Mouse (Mus musculus) erythroblast, adult 5-6 weeks (primary cell): ENCODE results near the gene Rab6b. TPM values are rescaled to one million over a fixed set of nuclear protein-coding genes. Genes with fewer than 3 reads are reported as not detected.

Source experiments
- ATAC-seq: replicated peaks from 2 replicates; pipeline ENCODE4 v1.8.0; 2016; ENCODE audit warnings: moderate number of reproducible peaks, mild to moderate bottlenecking, moderate TSS enrichment, inconsistent platforms; ENCODE audit not compliant: poor library complexity, low FRiP score, severe bottlenecking
- total RNA-seq, 2 experiments: library from RNA; stranded (forward) in 1 of 2; stranded (reverse) in 1 of 2; fragments of 150-400 nt in 1 of 2; fragments of 200-764, 138-1000 nt in 1 of 2; gene quantifications; 2 replicates each; pipeline versions ENCODE4 v1.2.3 to v1.2.4; 2015 to 2017; ENCODE audit warnings: low replicate concordance in 2 of 2

Rab6b gene
- total RNA-seq (2015; ENCODE audit: low replicate concordance), result 0.84 TPM in 1 of 2 replicates, not detected in the other
- 0.09 TPM in 1 of 2 replicates, not detected in the other for total RNA-seq (2017; ENCODE audit: low replicate concordance)

GRCm38 (mm10) chr9:103111621-103112470, at the start of gene Rab6b:
Gene Rab6b (plus strand): TSS chr9:103111787.
- no peak for ATAC-seq

DNA sequence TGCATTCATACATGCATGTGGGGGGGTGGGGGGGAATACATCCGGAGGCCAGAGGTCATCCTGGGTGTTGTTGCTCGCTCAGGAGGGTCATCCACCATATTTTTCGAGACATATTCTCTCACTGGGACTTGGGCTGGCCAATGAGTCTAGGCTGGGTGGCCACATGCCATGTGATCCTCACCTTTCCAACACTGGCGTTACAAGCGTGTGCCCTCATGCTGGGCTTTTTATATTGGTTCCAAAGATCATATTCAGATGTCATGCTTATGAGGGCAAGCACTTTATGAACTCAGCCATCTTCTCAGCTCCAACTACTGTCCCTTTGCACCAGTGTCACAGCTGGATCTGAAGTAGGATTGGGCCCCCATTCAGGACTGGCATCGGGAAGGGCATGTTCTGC, 48.0 kb upstream of the Rab6b start:
- ATAC-seq, result no peak

GRCm38 (mm10) chr9:103066845-103067244, 44.7 kb upstream of the Rab6b start:
- no peak for ATAC-seq

DNA sequence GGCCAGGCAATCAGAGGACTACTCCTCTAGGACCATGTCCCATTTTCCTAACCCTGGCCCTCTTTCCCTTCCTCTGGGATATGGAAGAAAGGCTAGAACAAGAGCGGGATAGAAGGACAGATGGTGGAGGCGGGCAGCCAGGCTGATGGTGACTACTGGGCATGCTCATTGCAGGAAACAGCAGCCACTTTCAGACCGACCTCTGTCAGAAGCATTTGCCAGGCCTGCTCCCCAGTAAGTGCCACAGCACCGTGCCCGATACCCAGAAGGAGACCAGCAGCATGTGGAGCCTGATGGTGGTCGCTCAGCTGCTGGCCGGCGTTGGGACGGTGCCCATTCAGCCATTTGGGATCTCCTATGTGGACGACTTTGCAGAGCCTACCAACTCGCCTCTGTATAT, 43.9 kb upstream of the Rab6b start:
- no peak for ATAC-seq

DNA sequence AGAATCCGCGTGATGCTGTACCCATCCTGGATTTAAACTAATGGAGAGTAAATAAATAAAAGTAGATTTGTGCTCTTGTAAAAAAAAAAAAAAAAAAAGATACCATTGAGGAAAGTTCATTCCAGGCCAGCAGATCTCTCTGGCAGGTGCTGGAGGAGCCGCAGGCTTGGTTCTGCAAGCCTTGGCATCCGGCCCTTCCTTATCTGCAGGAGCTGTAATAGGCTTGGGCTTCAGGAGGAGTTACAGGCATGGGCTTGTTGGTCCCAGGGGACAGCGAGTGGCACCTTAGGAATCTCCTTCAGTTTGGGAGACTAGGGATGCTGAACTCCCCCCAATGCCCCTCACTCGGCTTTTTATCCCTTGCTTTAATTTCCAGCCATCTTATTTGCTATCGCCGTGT, 42.8 kb upstream of the Rab6b start:
- no peak for ATAC-seq

DNA sequence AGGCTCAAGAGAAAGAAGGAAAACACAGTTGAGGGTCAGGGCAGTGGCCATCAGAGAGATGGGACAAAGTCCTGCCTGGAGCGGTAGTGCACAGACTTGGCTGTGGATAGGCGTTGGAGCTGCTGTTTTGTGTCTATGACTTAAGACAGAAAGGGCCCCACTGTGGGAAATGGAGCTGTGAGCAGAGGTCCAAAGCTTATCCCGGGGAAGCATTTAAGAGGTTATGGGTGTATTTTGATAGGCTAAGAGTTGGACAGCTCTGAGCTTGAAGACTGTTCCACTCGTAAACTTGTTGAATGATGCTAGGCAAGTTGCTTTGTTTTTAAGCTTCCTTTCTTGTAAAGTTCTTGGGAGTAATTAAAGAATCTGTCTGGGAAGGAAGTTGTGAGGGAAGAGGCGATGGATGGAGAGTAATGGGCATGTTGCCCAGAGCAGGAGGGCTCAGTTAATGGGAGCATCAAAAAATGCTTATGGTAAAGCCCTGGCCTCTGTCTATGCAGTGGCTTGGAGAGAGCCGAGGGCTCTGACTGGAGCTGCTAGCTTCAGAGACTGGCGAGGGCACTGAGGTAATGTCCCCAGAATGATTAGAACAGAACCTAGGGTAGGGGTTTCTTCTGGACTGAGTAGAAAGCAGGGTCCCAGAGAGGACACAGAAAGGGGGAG, 39.9 kb upstream of the Rab6b start:
- no peak for ATAC-seq

- no peak for ATAC-seq
Measured at GRCm38 (mm10) chr9:103072204-103072599, 39.4 kb upstream of the Rab6b start.

DNA sequence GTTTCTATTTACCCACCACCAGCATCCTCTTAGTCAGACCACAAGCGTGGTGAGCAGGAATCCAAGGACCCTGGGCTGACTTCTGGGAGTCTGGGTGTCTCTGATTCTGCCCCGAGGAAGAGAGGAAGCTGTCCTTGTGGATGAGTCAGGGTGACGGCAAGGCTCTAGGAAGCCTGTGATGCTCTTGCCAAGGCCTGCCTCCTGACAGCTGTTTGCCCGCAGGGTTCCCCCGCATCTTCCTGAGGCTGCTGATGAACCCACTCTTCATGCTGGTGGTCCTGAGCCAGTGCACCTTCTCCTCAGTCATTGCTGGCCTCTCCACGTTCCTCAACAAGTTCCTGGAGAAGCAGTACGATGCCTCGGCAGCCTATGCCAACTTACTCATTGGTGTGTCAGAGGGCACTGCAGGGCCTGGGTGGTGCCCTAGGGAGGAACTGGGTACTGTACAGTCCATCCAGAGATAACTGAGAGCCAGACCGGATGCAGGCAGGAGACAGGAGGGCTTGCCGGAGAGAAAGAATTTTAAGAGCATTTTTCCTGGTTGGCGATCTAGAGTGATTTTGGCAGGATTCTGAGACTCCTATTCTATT, 38.6 kb upstream of the Rab6b start:
- ATAC-seq, result no peak

DNA sequence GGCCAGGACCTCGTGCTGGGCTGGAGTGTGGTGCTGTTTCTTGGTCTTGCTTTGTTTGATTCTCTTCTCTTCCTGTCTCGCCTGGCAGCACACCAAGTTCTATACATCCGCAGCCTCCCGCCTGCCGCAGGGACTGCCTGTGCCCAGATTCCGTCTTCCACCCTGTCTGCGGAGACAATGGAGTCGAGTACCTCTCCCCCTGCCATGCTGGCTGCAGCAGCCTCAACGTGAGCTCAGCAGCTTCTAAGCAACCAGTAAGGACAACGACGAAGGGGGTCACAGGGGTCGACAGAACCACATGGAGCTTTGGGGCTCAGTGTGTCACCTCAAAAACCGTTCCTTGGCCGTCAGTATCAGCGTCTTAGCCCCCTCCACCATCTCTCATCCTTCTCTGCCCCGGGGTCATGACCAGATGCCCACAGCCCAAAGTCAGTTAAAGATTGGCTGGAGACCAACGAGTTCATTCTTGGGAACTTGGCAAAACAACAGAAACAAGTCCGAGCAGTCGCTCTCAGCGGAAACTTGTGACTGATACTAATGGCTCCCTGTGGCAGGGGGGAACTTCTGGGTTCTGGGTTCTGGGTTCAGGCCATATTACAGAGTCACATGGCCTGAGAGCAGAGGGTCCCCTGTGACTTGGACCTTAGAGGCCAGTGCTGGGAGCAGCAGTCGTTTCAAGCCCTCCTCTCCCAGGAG, 34.6 kb upstream of the Rab6b start:
- no peak for ATAC-seq

- ATAC-seq, result no peak
Measured at GRCm38 (mm10) chr9:103078194-103078691, 33.3 kb upstream of the Rab6b start.

DNA sequence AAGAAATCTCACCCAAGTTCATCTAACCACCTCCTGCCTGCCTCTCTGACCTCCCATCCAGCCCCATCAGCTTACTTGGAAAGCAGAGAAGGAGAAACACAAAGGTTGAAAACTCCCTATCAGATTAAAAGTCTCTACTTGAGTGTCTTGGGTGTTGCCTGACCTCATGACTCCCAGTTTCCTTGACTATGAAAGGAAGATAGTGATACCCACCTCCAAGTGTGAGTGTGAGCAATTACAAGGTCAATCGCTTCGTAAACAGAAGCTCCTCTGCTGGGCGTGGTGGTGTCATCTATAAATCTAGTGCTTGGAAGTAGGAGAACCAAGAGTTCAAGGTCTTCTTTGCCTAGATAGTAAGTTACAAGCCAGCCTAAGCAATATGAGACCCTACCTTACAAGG, 31.4 kb upstream of the Rab6b start:
- no peak for ATAC-seq

DNA sequence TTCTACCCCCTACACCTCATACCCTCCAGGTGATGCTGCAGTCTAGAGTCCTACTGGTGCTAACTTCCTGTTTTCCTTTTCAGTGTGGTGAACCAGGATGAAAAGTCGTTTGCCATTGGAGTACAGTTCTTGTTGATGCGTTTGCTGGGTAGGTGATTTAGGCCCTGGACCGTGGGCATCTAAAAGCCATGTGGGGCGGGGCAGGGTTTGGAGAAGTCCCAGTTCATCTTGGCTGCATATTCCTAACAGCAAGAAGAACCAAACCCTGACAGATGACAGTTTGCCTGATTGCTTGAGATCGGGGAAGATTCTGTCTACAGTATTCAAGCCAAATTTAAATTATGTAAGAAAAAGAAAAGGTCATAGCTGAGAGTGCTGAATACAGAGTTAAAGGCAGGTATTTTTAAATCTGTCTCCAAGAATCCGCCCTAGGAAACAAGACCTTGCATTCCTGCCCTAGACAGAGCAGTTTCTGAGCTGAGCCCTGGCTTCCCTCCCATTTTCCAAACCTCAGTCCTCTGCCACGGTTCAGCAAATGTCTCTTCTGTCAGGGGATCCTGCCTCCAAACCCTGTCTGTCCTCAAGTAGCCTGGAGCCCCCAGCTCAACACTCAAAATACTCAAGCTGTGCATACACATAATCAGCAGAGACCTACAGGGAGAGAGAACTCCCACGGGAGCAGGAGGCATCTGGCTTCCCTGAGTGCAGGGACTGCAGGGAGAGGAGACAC, 29.2 kb upstream of the Rab6b start:
- ATAC-seq, result no peak

- no peak for ATAC-seq
Measured at GRCm38 (mm10) chr9:103083405-103083804, 28.2 kb upstream of the Rab6b start.

GRCm38 (mm10) chr9:103086736-103087135, 24.9 kb upstream of the Rab6b start:
- no peak for ATAC-seq

DNA sequence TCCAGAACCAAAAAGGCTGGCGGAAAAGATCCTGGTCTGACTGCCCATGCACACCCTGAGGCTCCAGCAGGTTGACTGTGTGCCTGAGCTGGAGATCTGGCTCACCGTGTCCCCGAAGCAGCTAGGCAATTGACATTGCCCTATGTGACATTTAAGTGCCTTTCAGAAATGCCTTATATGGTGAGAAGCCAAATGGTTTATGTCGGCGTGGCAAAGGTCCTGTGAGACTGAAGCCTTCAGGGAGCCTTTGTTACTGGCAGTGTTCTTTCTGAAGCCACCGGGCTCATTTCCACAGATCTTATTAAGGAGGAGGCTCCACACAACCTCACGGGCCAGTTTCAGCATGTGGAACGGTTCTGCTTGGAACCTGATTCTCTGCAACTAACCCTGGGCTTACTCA, 24.3 kb upstream of the Rab6b start:
- no peak for ATAC-seq

GRCm38 (mm10) chr9:103088661-103089060, 22.9 kb upstream of the Rab6b start:
- ATAC-seq, result no peak

DNA sequence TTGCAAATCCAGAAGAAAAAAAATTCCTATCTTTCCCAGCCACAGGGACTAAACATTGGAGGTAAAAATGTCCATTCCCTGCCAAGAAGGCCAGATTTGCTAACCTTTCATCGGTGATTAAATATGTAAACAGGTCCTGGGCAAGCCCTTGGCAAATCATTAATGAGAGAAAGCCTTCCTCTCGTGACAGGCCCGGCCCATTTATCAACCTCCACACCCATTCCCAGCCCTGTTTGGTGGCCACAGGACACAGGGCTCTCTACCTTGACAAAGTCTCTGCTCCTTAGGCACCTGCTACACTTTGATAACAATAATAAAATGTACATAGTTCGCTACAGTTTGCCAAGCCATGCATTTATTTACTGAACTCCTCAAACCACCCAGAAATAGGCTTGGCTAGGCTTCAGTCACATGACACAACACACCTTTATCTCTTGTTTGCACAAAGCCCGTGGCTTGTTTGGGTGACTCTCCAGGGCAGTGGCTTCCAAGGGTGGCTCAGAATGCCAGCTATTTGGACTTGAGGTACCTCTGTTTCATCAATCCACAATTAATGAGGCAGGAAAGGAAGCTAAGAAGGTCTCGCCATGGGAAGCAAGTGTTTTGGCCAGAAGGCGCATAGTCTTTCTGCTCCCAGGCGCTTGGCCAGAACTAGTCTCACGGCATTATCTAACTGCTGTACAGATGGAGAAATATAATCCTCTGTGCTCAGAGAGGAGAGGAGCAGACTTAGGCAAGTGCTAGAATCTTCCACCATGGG, 21.3 kb upstream of the Rab6b start:
- ATAC-seq, result peak; percentile 67; the same call in 1 of the 2 replicates

GRCm38 (mm10) chr9:103091039-103091883, 20.3 kb upstream of the Rab6b start:
- ATAC-seq, result no peak
